Mouse (Mus musculus): ENCODE measurements at regions not wholly inside any gene's neighbourhood (a gene's known extent, or its start where the extent isn't known, plus 50 kb on each side); places are given as distances from the start of the nearest gene placed in this dataset.

GRCm38 (mm10) chr4:53232436-53232835 lies 72.7 kb upstream of the Abca1 start:
- no peak for TF ChIP-seq CTCF (IDR thresholded peaks at IDR 0.05; ENCODE audit: extremely low read depth, insufficient read length, insufficient replicate concordance, low read depth, low read length)
- TF ChIP-seq POLR2A (IDR thresholded peaks at IDR 0.05; ENCODE audit: low read depth, low read length) = no peak
